Mouse (Mus musculus) macrophage (primary cell): Measurements from ENCODE around the gene Cby3. TPM values are rescaled to one million over a fixed set of nuclear protein-coding genes. Genes with fewer than 3 reads are reported as not detected.

ENCODE experiments used
- H3K27ac ChIP-seq: fragments of 350-480 bp; formaldehyde crosslinking; 2 replicates; pipeline ENCODE4 v1.9.0; 2021
- H3K36me3 ChIP-seq: fragments of 350-480 bp; formaldehyde crosslinking; 2 replicates; pipeline ENCODE4 v1.9.0; 2021; ENCODE audit errors: inconsistent target
- H3K4me3 ChIP-seq: fragments of 350-480 bp; formaldehyde crosslinking; 2 replicates; pipeline ENCODE4 v1.9.0; 2021; ENCODE audit errors: inconsistent target
- H3K79me2 ChIP-seq: fragments of 350-480 bp; formaldehyde crosslinking; 2 replicates; pipeline ENCODE4 v1.9.0; 2021; ENCODE audit errors: inconsistent target
- WGBS: methylation state at CpG from one replicate; pipeline ENCODE4 v1.1.7; 2026; ENCODE audit warnings: inconsistent platforms; ENCODE audit not compliant: missing documents; 5-methylcytosine and 5-hydroxymethylcytosine counted together
- polyA plus RNA-seq: library from polyadenylated mRNA; stranded (reverse); fragments of 250-400 nt; gene quantifications from 3 replicates; pipeline ENCODE4 v1.2.4, GENCODE M21; 2018; ENCODE audit warnings: inconsistent platforms

The Cby3 gene
- polyA plus RNA-seq, 1 experiment from 2014 or later, result not detected

GRCm38 (mm10) chr11:50373621-50374020 is 19.4 kb downstream of the Cby3 start:
- no peaks in the 10 kb centered on the region for H3K36me3 ChIP-seq
- no peak overlapping the region for H3K27ac ChIP-seq
- 100% methylated on average over 1 of the region's 1 CpGs for WGBS
- H3K4me3 ChIP-seq, result no peak overlapping the region
- peaks cover 3% of the 10 kb centered on the region for H3K79me2 ChIP-seq

DNA sequence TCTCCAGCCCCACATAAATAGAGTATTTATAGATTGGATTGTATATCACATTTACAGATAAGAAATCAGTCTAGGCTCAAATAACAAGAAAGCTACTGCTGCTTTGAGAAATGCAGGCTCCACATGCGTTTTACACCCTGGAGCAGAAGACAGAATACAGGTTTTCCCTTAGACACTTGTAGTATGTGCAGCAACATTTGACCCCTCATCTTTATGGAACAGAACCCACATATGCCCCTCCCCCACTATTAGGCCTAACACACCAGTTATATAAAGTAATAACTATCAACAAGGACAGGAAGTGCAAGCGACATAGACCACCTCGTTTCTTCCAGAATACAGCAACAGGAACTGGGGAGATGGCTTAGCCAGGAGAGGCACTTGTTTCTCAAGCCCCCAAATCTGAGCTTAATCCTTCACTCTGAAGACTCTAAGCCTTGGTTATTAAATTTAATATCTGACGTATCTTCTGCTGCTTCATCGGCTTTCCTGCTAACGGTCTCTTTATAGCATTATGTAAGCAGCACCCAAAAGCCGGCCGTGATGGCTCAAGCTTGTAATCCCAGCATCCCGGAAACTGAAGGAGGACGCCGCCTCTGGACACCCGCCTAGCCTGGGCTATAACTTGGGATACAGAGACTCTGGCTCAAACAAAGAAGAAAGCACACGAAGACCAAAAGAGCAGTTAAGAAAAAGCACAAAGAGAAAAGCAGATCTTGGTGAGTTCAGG is 20.2 kb downstream of the Cby3 start:
- Histone ChIP-seq H3K79me2 (peaks cover 11% of the 10 kb centered on the region), H3K36me3 (0 out of 2 replicates have a peak, but pooled peaks cover 2% of the 10 kb centered on the region), H3K4me3 (no peak overlapping the region), H3K27ac (no peak overlapping the region)
- 93% methylated on average over 13 of the region's 13 CpGs for WGBS

DNA sequence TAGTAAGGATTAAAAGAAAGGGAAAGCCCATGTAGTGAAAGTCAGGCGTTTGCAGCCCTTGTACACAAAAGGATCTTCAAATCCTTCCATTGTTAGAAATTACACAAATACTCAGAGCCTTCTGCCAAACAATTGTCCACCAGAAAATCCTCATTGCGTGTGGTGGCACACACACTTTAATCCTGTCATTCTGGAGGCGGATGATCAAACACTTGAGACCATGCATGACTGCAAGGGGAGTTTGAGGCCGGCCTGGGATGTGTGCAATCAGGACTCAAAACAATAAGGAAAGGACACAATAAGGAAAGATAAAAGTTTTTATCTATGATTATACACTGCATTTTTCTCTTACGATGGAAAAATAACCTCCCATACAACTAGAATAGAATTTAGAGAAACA is 21.2 kb downstream of the Cby3 start:
- H3K36me3 ChIP-seq, result 0 out of 2 replicates have a peak, but pooled peaks cover 9% of the 10 kb centered on the region
- no peak overlapping the region for H3K4me3 ChIP-seq
- peaks cover 21% of the 10 kb centered on the region for H3K79me2 ChIP-seq
- 95% methylated on average over 5 of the region's 5 CpGs for WGBS
- H3K27ac ChIP-seq, result no peak overlapping the region

GRCm38 (mm10) chr11:50376156-50376790 is 22.0 kb downstream of the Cby3 start:
- H3K36me3 ChIP-seq, result 0 out of 2 replicates have a peak, but pooled peaks cover 9% of the 10 kb centered on the region
- WGBS, result 43% methylated on average over 10 of the region's 10 CpGs
- H3K79me2 ChIP-seq, result peaks cover 29% of the 10 kb centered on the region
- peak overlapping the region; percentile 53 for H3K4me3 ChIP-seq
- peak overlapping the region; percentile 89 for H3K27ac ChIP-seq

GRCm38 (mm10) chr11:50376911-50377891 is 22.9 kb downstream of the Cby3 start, which contains the start of gene Hnrnph1:
Hnrnph1 (plus strand) TSS chr11:50376990.
- H3K79me2 ChIP-seq, result peaks cover 38% of the 10 kb centered on the region
- H3K4me3 ChIP-seq, result peak within 1 kb of the TSS; percentile 53
- H3K36me3 ChIP-seq, result peaks cover 19% of the 10 kb centered on the region
- 1% methylated on average over 72 of the region's 76 CpGs for WGBS
- peak within 1 kb of the TSS; percentile 89 for H3K27ac ChIP-seq

- peak overlapping the region; percentile 53 for H3K4me3 ChIP-seq
- H3K36me3 ChIP-seq, result peaks cover 28% of the 10 kb centered on the region
- H3K79me2 ChIP-seq, result peaks cover 47% of the 10 kb centered on the region
- H3K27ac ChIP-seq, result peak overlapping the region; percentile 89
- whole genome bisulfite sequencing, result under 1% methylated on average over 65 of the region's 71 CpGs
Measured at GRCm38 (mm10) chr11:50377892-50378684, 23.8 kb downstream of the Cby3 start.

GRCm38 (mm10) chr11:50379023-50379752 is 24.9 kb downstream of the Cby3 start:
- Histone ChIP-seq H3K4me3 (peak overlapping the region; percentile 53), H3K27ac (peak overlapping the region; percentile 25), H3K79me2 (peaks cover 58% of the 10 kb centered on the region), H3K36me3 (peaks cover 39% of the 10 kb centered on the region)
- 48% methylated on average over 12 of the region's 12 CpGs for WGBS

- no peak overlapping the region for H3K4me3 ChIP-seq
Measured at GRCm38 (mm10) chr11:50381311-50381710, 27.0 kb downstream of the Cby3 start.

DNA sequence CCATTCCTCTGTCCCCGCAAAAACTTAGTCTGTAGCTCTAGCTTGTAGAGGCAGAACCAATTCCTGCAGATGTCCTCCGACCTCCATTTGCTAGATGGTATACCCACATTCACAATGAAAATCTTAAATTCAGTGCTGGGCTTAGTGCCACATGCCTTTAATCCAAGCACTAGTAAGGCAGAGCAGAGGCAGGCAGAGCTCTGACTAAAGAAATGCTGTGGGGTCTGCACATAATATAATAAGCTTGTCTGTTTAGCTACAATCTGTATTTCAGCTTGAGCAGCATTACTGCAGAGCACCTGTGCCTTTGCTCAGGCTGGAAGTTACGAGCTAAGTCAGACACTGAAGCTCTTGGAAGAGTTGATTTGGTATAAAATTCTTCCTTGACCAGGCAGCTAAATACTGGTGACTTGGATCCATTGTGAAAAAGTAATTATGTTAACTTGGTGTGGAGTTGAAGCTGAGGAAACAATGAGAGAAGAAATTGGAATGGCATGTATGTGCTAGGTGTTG is 33.0 kb downstream of the Cby3 start:
- Histone ChIP-seq H3K27ac (no peak overlapping the region), H3K4me3 (no peak overlapping the region), H3K36me3 (peaks cover 77% of the 10 kb centered on the region), H3K79me2 (peaks cover 26% of the 10 kb centered on the region)
- WGBS, result 100% methylated on average over 3 of the region's 3 CpGs

More at GRCm38 (mm10) chr11:50381311-50381710, 27.0 kb downstream of the Cby3 start:
- Histone ChIP-seq H3K27ac (no peak overlapping the region), H3K36me3 (peaks cover 56% of the 10 kb centered on the region), H3K79me2 (peaks cover 65% of the 10 kb centered on the region)
- WGBS, result 40% methylated on average over 4 of the region's 4 CpGs

- 96% methylated on average over 4 of the region's 4 CpGs for WGBS
- Histone ChIP-seq H3K79me2 (peaks cover 22% of the 10 kb centered on the region), H3K27ac (no peak overlapping the region), H3K36me3 (peaks cover 77% of the 10 kb centered on the region), H3K4me3 (no peak overlapping the region)
Measured at GRCm38 (mm10) chr11:50387697-50388096, 33.4 kb downstream of the Cby3 start.

DNA sequence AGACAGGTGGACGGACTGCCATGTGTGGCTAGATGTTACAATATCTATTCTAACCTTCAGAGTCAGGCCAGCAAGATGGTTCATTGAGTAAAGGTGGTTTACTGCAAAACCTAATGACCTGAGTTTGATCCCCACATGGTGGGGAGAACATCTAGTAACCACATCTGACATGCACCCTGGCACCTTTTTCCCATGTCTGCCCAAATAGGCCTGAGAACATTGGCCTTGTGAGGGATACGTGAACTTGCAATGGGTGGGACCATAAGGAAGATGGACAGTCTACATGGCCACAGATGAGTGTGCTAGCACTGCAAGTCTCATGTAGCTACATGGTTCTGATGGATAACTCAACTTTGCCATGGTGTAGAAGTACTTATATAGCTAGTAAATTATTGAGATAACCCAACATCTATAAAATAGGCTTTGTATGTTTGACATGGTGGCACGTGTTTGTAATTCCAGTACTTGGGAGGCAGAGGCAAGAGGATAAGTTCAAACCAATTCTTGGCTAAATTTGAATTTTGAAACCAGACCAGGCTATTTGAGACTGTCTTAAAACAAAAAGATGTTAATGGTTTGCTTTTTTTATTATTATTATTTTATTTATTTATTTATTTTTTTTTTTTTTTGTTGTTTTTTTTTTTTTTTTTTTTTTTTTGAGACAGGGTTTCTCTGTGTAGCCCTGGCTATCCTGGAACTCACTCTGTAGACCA is 34.1 kb downstream of the Cby3 start:
- H3K79me2 ChIP-seq, result peaks cover 15% of the 10 kb centered on the region
- H3K27ac ChIP-seq, result no peak overlapping the region
- H3K4me3 ChIP-seq, result no peak overlapping the region
- 96% methylated on average over 2 of the region's 3 CpGs for WGBS
- peaks cover 77% of the 10 kb centered on the region for H3K36me3 ChIP-seq

GRCm38 (mm10) chr11:50389011-50389410 is 34.7 kb downstream of the Cby3 start:
- peaks cover 77% of the 10 kb centered on the region for H3K36me3 ChIP-seq
- H3K27ac ChIP-seq, result no peak overlapping the region
- WGBS, result 82% methylated on average over 3 of the region's 3 CpGs
- no peak overlapping the region for H3K4me3 ChIP-seq
- H3K79me2 ChIP-seq, result peaks cover 8% of the 10 kb centered on the region; the same call in 1 of the 2 replicates
